Mouse (Mus musculus) stomach, embryonic 14.5 days (tissue): ENCODE measurements at regions not wholly inside any gene's neighbourhood (a gene's known extent, or its start where the extent isn't known, plus 50 kb on each side); places are given as distances from the start of the nearest gene placed in this dataset.
"Not testable (repeated sequence)": the region's sequence is repeated elsewhere in the genome, so short reads cannot be mapped to it uniquely, and the experiment has no call there.

ENCODE experiments used
- ATAC-seq: fragments of 200-750 bp; cut with Nextera tagmentation; 2 replicates; pipeline ENCODE4 v1.8.0; 2017; ENCODE audit warnings: low read depth, moderate TSS enrichment; ENCODE audit not compliant: insufficient number of reproducible peaks, insufficient read depth, low FRiP score
- H3K27ac ChIP-seq: fragments of 300-500 bp; sonication (generic); 2 replicates; pipeline ENCODE4 v1.5.1; 2014; ENCODE audit warnings: mild to moderate bottlenecking, low read length, moderate library complexity, mixed read lengths
- H3K27me3 ChIP-seq: fragments of 300-500 bp; sonication (generic); 2 replicates; pipeline ENCODE4 v1.6.1; 2014; ENCODE audit warnings: low read length, control low read depth, mixed read lengths; ENCODE audit not compliant: control insufficient read depth, insufficient read depth
- H3K36me3 ChIP-seq: fragments of 300-500 bp; sonication (generic); 2 replicates; pipeline ENCODE4 v1.6.1; 2014; ENCODE audit warnings: mild to moderate bottlenecking, control low read depth, low read length, moderate library complexity, mixed read lengths; ENCODE audit not compliant: control insufficient read depth, insufficient read depth
- H3K4me1 ChIP-seq: fragments of 300-500 bp; sonication (generic); 2 replicates; pipeline ENCODE4 v1.6.1; 2014; ENCODE audit warnings: low read length, control low read depth, mixed read lengths; ENCODE audit not compliant: control insufficient read depth, insufficient read depth
- H3K4me2 ChIP-seq: fragments of 300-500 bp; sonication (generic); replicated peaks from 2 replicates; pipeline ENCODE4 v1.6.1; 2014; ENCODE audit warnings: low read depth, low read length, control low read depth
- H3K4me3 ChIP-seq: fragments of 300-500 bp; sonication (generic); 2 replicates; pipeline ENCODE4 v1.5.1; 2014; ENCODE audit warnings: low read depth, low read length, control low read depth
- H3K9ac ChIP-seq: fragments of 300-500 bp; sonication (generic); replicated peaks from 2 replicates; pipeline ENCODE4 v1.6.1; 2014; ENCODE audit warnings: low read depth, mild to moderate bottlenecking, control low read depth, low read length, moderate library complexity, mixed read lengths
- H3K9me3 ChIP-seq: fragments of 300-500 bp; sonication (generic); 2 replicates; pipeline ENCODE4 v1.6.1; 2016; ENCODE audit warnings: low read depth, low read length, control low read depth; ENCODE audit not compliant: control insufficient read depth
- WGBS: fragments of 180-500 bp; shearing (Covaris S2); extraction: QIAGEN DNeasy Blood & Tissue Kit; methylation state at CpG from one replicate; pipeline ENCODE4 v1.1.7; 2014; 5-methylcytosine and 5-hydroxymethylcytosine counted together

DNA sequence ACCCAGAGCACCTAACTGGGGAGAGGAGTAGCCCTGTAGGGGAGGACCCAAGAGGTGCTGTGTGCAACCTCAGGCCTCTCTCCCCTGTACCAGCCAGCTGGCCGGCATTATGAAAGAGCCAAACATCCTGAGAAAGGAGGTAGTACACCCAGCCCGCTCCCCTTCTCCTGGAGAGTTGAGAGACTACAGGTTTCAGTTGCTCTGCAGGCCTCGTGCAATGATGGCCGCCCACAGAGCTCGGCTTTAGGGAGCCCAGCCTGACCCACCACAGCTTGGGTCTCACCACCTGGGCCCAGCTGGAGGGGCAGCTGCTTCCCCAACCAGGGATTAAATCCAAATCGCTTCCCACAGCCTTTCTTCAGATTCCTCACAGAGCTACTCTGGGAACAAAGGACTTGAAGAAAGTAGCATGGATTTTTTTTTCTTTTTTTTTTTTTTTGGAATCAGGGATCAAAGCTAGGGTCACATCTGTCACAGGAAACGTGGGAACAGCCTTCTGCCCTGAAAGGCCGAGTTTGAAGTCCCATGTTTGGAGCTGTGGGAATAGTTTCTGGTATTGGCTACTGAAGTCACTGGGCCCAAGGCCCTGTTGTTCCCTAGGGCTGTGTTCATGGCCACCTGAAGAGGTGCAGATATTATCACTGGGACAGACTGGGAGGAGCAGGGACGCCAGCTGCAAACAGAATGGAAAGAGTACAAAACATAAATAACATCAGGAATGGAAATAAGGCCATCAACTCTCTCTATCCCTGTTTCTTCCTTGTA, 131.5 kb upstream of the Rgma start:
- no peak overlapping the region for H3K4me3 ChIP-seq
- H3K27me3 ChIP-seq = no peaks in the 10 kb centered on the region
- WGBS = 44% methylated on average over 9 of the region's 9 CpGs
- no peak overlapping the region; the same call in 1 of the 2 replicates for H3K27ac ChIP-seq
- H3K4me2 ChIP-seq = no peak overlapping the region
- H3K9ac ChIP-seq = no peak overlapping the region
- no peaks in the 10 kb centered on the region for H3K9me3 ChIP-seq
- ATAC-seq = peak; percentile 69; the same call in 1 of the 2 replicates
- 0 out of 2 replicates have a peak, but pooled peaks cover 3% of the 10 kb centered on the region for H3K4me1 ChIP-seq
- no peaks in the 10 kb centered on the region for H3K36me3 ChIP-seq

DNA sequence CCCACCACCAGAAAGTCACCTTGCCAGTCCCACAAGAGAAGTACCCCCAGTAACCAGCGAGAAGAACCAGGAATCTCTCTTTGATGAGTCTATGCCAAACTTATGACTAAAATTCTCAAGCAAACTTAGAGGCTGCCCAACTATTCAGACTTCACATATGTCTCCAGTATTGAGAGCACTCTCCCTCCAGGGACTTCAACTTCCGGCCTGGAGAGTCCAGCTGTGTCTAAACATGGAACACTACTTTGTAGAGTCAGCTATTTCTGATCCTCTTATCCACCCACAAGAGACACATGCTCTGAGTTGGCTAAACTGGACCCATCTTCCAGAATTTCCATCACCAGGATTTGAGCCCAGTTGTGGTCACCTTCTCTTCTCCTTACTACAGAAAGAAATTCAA, 129.9 kb upstream of the Rgma start:
- Histone ChIP-seq H3K27ac (no peak overlapping the region), H3K27me3 (no peaks in the 10 kb centered on the region), H3K9ac (no peak overlapping the region), H3K4me3 (no peak overlapping the region), H3K36me3 (no peaks in the 10 kb centered on the region), H3K4me1 (0 out of 2 replicates have a peak, but pooled peaks cover 3% of the 10 kb centered on the region), H3K4me2 (no peak overlapping the region), H3K9me3 (no peaks in the 10 kb centered on the region)
- 86% methylated on average over 2 of the region's 2 CpGs for WGBS
- ATAC-seq = no peak

DNA sequence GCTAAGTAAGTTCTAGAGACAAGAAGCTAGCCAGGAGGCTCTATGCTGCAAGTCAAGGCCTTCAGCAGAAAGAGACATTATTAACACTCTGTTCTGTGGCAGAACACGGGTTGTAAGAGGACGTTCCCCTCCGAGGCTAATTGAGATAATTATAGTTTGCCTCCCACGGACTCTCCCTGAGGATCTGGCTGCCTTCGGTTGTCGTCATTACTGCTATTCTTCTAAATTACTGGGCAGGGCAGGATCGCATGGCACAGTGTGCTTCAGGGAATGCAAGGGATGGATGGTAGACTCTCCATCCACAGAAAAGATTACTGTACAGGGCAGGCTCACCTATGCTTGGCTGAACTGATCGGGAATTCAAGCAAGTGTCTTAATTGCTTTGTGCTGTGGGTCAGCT, 124.7 kb upstream of the Rgma start:
- Histone ChIP-seq H3K4me3 (no peak overlapping the region), H3K27me3 (no peaks in the 10 kb centered on the region), H3K9ac (no peak overlapping the region), H3K4me1 (no peaks in the 10 kb centered on the region), H3K4me2 (no peak overlapping the region), H3K27ac (no peak overlapping the region), H3K36me3 (no peaks in the 10 kb centered on the region), H3K9me3 (no peaks in the 10 kb centered on the region)
- 61% methylated on average over 8 of the region's 8 CpGs for WGBS
- ATAC-seq = no peak

DNA sequence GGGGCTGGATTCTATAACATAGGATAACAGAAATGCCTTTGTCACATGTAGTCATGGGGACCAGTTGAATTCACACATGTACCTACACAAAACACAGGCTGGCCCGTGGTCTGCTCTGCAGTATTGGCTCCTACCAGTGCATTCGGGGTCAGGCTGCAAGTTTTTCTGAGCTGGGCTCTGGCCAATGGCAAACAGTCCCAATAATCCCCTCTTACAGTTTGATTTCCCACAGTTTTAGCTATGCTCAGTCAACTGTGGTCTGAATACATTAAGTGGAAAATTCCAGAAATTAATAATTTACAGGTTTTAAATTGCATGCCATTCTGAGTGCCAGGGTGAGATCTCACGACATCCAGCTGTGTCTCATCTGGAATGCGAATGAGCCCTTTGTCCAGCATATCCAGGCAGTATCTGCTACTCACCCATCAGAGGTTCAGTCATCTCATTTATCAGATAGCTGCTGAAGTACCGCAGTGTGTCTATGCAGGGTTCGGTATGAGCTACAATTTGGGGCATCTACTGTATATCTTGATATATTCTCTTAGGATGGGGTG, 124.0 kb upstream of the Rgma start:
- Histone ChIP-seq H3K9ac (no peak overlapping the region), H3K27ac (no peak overlapping the region), H3K4me1 (no peaks in the 10 kb centered on the region), H3K9me3 (no peaks in the 10 kb centered on the region), H3K4me3 (no peak overlapping the region), H3K36me3 (no peaks in the 10 kb centered on the region), H3K4me2 (no peak overlapping the region), H3K27me3 (no peaks in the 10 kb centered on the region)
- WGBS = 62% methylated on average over 6 of the region's 6 CpGs
- no peak for ATAC-seq

DNA sequence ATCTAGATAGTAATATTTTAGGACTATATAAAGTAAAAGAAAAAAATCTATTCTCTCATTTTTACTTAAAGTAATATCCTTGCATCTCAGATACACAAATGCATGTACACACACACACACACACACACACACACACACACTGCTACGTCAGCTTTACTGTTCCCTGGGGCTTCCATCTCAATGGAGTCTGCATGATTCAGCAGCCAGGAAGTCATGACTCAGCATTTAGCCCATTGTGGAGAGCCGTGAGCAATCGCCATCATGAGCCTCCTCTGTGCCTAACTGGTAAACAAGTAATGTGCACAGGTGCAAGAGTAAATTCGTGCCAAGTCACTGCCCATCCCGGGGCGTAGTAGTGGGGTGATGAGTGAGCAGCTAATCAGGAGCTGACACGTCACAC, 120.3 kb upstream of the Rgma start:
- ATAC-seq, H3K27me3 ChIP-seq, H3K9ac ChIP-seq, H3K9me3 ChIP-seq, H3K36me3 ChIP-seq, H3K27ac ChIP-seq, H3K4me3 ChIP-seq, H3K4me2 ChIP-seq, H3K4me1 ChIP-seq: not testable (repeated sequence)
- 91% methylated on average over 5 of the region's 7 CpGs for WGBS

DNA sequence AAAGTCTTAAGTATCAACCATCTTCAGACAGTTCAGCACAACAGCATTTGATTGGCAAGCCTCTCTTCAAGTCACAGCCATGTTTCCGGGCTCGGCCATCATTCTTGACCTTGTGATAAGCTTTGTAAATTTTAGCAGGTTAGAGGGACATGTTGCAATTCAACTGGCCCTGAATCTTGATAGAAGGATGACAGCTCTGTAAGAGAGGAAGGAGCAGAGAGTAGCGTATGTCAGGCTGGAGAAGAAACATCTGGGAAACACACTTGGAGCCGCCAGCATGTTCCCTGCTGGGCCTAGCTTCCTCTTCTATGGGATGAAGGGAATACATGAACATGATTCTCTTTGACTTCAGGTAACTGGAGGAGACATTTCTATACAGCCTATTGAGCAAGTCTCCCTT, 115.2 kb upstream of the Rgma start:
- 63% methylated on average over 4 of the region's 4 CpGs for WGBS
- H3K4me2 ChIP-seq = no peak overlapping the region
- H3K27me3 ChIP-seq = no peaks in the 10 kb centered on the region
- no peak overlapping the region for H3K4me3 ChIP-seq
- H3K9me3 ChIP-seq = no peaks in the 10 kb centered on the region
- H3K27ac ChIP-seq = no peak overlapping the region
- no peak for ATAC-seq
- no peak overlapping the region for H3K9ac ChIP-seq
- H3K4me1 ChIP-seq = no peaks in the 10 kb centered on the region
- no peaks in the 10 kb centered on the region for H3K36me3 ChIP-seq

DNA sequence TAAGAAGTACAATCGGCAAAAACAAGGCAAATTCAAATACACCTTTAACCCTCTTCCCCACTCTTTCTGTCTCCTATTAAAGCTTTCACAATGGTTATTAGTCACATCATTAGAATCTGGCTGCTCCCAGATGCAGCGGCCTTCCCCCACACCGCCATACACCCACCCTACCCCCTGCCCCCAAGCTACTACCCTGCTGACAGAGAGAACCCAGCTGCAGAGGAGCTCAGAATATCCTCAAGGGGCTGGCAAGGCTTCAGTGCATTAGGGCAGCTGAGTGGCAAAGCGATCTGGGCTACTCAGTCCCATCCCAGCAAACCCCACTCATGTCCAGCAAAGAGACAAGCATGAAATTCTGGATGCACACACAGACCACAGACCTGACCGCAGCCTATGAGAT, 113.6 kb upstream of the Rgma start:
- Histone ChIP-seq H3K9ac (no peak overlapping the region), H3K4me2 (no peak overlapping the region), H3K9me3 (no peaks in the 10 kb centered on the region), H3K27me3 (no peaks in the 10 kb centered on the region), H3K27ac (no peak overlapping the region), H3K36me3 (no peaks in the 10 kb centered on the region), H3K4me3 (no peak overlapping the region), H3K4me1 (no peaks in the 10 kb centered on the region)
- ATAC-seq = no peak
- 74% methylated on average over 5 of the region's 5 CpGs for WGBS

DNA sequence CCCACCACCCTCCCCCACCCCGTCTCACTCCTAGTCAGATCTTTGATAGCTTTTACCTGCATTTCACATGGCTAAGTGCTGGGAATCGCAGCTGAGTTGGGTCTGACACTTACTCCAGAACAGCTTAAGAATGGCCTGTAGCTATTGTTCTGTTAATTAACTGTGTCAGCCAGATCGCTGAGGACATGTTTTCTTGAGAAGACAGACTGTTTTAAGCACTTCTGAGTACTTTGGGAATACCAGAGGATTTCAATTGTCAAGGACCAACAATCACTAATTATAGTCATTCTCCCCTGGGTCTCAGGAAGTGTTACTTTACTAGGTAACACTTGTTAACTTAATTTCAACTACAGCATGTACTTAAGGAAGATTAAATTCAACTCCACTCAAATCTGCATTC, 112.8 kb upstream of the Rgma start:
- no peak overlapping the region for H3K4me2 ChIP-seq
- WGBS = 51% methylated on average over 3 of the region's 3 CpGs

DNA sequence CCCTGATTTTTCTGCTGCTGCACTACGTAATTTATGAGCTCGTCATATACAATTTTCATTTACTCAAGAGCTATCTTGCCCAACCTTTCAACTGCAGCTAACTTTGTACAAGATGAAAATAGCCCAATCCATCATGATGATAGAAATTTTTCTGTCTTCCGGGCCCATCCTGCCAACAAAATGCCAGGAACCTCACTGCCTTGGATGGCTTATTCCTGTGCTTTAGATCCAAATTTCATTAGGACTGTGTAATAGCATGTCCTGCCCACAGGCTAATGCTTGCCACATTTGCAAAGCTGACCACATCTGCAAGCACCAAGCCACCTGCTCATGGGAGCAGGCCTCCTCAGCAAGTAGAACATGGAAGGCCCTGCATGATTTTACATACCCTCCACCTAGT, 105.7 kb upstream of the Rgma start:
- H3K4me1 ChIP-seq = no peaks in the 10 kb centered on the region
- no peak for ATAC-seq
- 72% methylated on average over 3 of the region's 3 CpGs for WGBS

More for the DNA sequence above, 112.8 kb upstream of the Rgma start:
- ATAC-seq = no peak
- H3K4me1 ChIP-seq = no peaks in the 10 kb centered on the region
- H3K4me3 ChIP-seq = no peak overlapping the region
- no peaks in the 10 kb centered on the region for H3K36me3 ChIP-seq
- H3K27ac ChIP-seq = no peak overlapping the region
- H3K9ac ChIP-seq = no peak overlapping the region
- no peaks in the 10 kb centered on the region for H3K9me3 ChIP-seq
- no peaks in the 10 kb centered on the region for H3K27me3 ChIP-seq

More for the DNA sequence above, 105.7 kb upstream of the Rgma start:
- Histone ChIP-seq H3K27me3 (no peaks in the 10 kb centered on the region), H3K4me3 (no peak overlapping the region), H3K4me2 (no peak overlapping the region), H3K9ac (no peak overlapping the region), H3K9me3 (no peaks in the 10 kb centered on the region), H3K36me3 (no peaks in the 10 kb centered on the region), H3K27ac (no peak overlapping the region)
